Mouse (Mus musculus): ENCODE data around the gene Acsl1.

DNA sequence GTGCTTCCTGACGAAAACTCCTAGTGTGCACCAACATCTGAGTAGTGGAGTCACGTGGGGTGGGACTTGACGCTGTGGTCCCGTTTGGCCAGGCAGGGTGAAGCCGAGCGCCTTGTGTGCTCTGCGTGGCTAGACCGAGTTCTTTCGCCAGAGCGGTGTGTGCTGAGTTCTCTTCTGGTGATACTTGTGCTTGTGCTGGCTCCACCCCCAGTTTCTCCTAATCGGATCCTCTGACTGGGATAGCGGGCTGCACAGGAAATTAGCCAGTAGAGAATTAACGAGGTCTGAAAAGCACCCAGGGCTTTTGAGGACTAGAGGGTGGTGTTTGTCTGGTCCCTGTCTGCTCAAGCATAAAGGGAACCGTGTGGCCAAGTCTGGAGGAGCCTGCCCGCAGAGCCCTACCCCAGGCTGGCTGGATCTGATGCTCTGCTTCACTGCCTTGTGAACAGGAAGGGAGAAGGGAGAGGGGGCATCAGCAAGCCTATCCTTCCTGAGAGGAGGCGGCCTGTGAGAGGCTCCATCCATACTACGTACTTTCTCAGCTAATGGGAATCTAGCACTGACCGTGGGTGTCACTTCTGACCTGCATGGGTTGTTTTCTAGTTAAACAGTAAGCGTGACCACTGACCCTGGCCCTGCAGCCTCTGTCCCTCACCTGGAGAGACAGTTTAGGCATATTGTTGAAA, 28.7 kb downstream of the Acsl1 start:
- no peak for TF ChIP-seq CTCF (IDR thresholded peaks at IDR 0.05; ENCODE audit: borderline replicate concordance, insufficient read depth, low read depth, low read length)
- TF ChIP-seq POLR2A (IDR thresholded peaks at IDR 0.05; ENCODE audit: borderline replicate concordance, insufficient read depth, low read length) = no peak
